ENCODE assay signal across 11 mouse cellular contexts in genomic region chr14:121225804-121226203, GRCm38 (mm10).
A peak's percentile ranks its signal among the peaks of the same experiment; 100 is the strongest.
DNase-seq lines count a peak whose midpoint lies in the region; ATAC-seq and TF ChIP-seq lines count a peak whose summit lies in the region.
"Had no signal": no experiment of that assay in that cellular context is flagged by ENCODE, and none has a peak within 500 bp of the region (broad histone marks: within the 10 kb centered on the region; RNA-seq: fewer than 3 reads in every experiment).

No protein-coding gene starts in this region.

- 0 out of 2 replicates have a peak overlapping the region, but pooled peaks have one; percentile 23 for H3K27ac ChIP-seq in embryonic facial prominence, embryonic 12.5 days
- no peak overlapping the region for H3K27ac ChIP-seq in embryonic facial prominence, embryonic 10.5 days (replicated peaks)
- 0 out of 2 replicates have a peak overlapping the region, but pooled peaks have one; percentile 3 for H3K27ac ChIP-seq in layer of hippocampus, adult 2 months
- H3K27ac ChIP-seq in heart, embryonic 13.5 days (replicated peaks): peak overlapping the region; percentile 90
- H3K27ac ChIP-seq in stomach, embryonic 14.5 days (ENCODE audit: low read length): peak overlapping the region; percentile 33; the same call in 1 of the 2 replicates
- H3K27ac ChIP-seq: liver, embryonic 14.5 days; midbrain, embryonic 12.5 days had no signal

- no peaks in the 10 kb centered on the region for H3K27me3 ChIP-seq in embryonic facial prominence, embryonic 12.5 days
- no peaks in the 10 kb centered on the region for H3K27me3 ChIP-seq in embryonic facial prominence, embryonic 10.5 days (replicated peaks; ENCODE audit: low read depth, poor library complexity, severe bottlenecking)
- H3K27me3 ChIP-seq in heart, embryonic 13.5 days (replicated peaks): no peaks in the 10 kb centered on the region
- H3K27me3 ChIP-seq in stomach, embryonic 14.5 days (ENCODE audit: control insufficient read depth, insufficient read depth, low read length): no peaks in the 10 kb centered on the region
- H3K27me3 ChIP-seq: midbrain, embryonic 12.5 days had no signal

- 57% methylated on average over 11 of the region's 11 CpGs for WGBS in embryonic facial prominence, embryonic 12.5 days
- 74% methylated on average over 11 of the region's 11 CpGs for WGBS in embryonic facial prominence, embryonic 10.5 days
- 25% methylated on average over 11 of the region's 11 CpGs for WGBS in heart, embryonic 13.5 days
- 51% methylated on average over 11 of the region's 11 CpGs for WGBS in stomach, embryonic 14.5 days

- no peak overlapping the region for H3K4me3 ChIP-seq in embryonic facial prominence, embryonic 12.5 days
- no peak overlapping the region for H3K4me3 ChIP-seq in embryonic facial prominence, embryonic 10.5 days
- H3K4me3 ChIP-seq in layer of hippocampus, adult 2 months: no peak overlapping the region
- H3K4me3 ChIP-seq in heart, embryonic 13.5 days: no peak overlapping the region
- no peak overlapping the region for H3K4me3 ChIP-seq in stomach, embryonic 14.5 days (ENCODE audit: low read depth, low read length)
- H3K4me3 ChIP-seq: midbrain, embryonic 12.5 days had no signal

- no peak for DNase-seq in embryonic facial prominence, embryonic 10.5 days (ENCODE audit: low spot score)
- DNase-seq in layer of hippocampus, adult 2 months (ENCODE audit: low spot score in 2 of 2): no peak
- no peak for DNase-seq in layer of hippocampus, postnatal 25 days (ENCODE audit: extremely low spot score in 1 of 2, low spot score in 1 of 2)
- no peak for DNase-seq in embryo, embryonic 10.5 days (ENCODE audit: low spot score)
- no peak for DNase-seq in left cerebral cortex, adult 11 months (ENCODE audit: low spot score)
- DNase-seq: spleen, adult 18-20 months had no signal

- no peak for TF ChIP-seq CTCF in layer of hippocampus, adult 2 months (conservative IDR thresholded peaks at IDR 0.05)

- H3K9me3 ChIP-seq in embryonic facial prominence, embryonic 12.5 days: no peaks in the 10 kb centered on the region
- peaks cover 7% of the 10 kb centered on the region; the same call in 1 of the 2 replicates for H3K9me3 ChIP-seq in embryonic facial prominence, embryonic 10.5 days
- H3K9me3 ChIP-seq in heart, embryonic 13.5 days: peaks cover 5% of the 10 kb centered on the region; the same call in 1 of the 2 replicates
- no peaks in the 10 kb centered on the region for H3K9me3 ChIP-seq in stomach, embryonic 14.5 days (ENCODE audit: control insufficient read depth, low read depth, low read length)
- H3K9me3 ChIP-seq: midbrain, embryonic 12.5 days had no signal

- no peak overlapping the region for H3K9ac ChIP-seq in embryonic facial prominence, embryonic 12.5 days
- H3K9ac ChIP-seq in heart, embryonic 13.5 days: peak overlapping the region; percentile 67
- no peak overlapping the region for H3K9ac ChIP-seq in stomach, embryonic 14.5 days (replicated peaks; ENCODE audit: low read depth, low read length)
- H3K9ac ChIP-seq: liver, embryonic 14.5 days; midbrain, embryonic 12.5 days had no signal

- H3K4me2 ChIP-seq in embryonic facial prominence, embryonic 12.5 days (replicated peaks): no peak overlapping the region
- no peak overlapping the region for H3K4me2 ChIP-seq in heart, embryonic 13.5 days
- H3K4me2 ChIP-seq in stomach, embryonic 14.5 days (replicated peaks; ENCODE audit: low read depth, low read length): no peak overlapping the region
- H3K4me2 ChIP-seq: midbrain, embryonic 12.5 days had no signal

- peaks cover 42% of the 10 kb centered on the region for H3K36me3 ChIP-seq in embryonic facial prominence, embryonic 12.5 days
- peaks cover 85% of the 10 kb centered on the region for H3K36me3 ChIP-seq in embryonic facial prominence, embryonic 10.5 days (replicated peaks)
- H3K36me3 ChIP-seq in heart, embryonic 13.5 days: peaks cover 55% of the 10 kb centered on the region
- H3K36me3 ChIP-seq in stomach, embryonic 14.5 days (ENCODE audit: control insufficient read depth, insufficient read depth, low read length): peaks cover 14% of the 10 kb centered on the region

- peaks cover 8% of the 10 kb centered on the region for H3K4me1 ChIP-seq in embryonic facial prominence, embryonic 12.5 days
- H3K4me1 ChIP-seq in embryonic facial prominence, embryonic 10.5 days: peaks cover 4% of the 10 kb centered on the region; the same call in 1 of the 2 replicates
- H3K4me1 ChIP-seq in heart, embryonic 13.5 days: peaks cover 19% of the 10 kb centered on the region
- no peaks in the 10 kb centered on the region for H3K4me1 ChIP-seq in stomach, embryonic 14.5 days (ENCODE audit: control insufficient read depth, insufficient read depth, low read length)
- H3K4me1 ChIP-seq: midbrain, embryonic 12.5 days had no signal

- ATAC-seq in embryonic facial prominence, embryonic 12.5 days (ENCODE audit: insufficient number of reproducible peaks, insufficient read depth, low FRiP score, low TSS enrichment): no peak
- no peak for ATAC-seq in heart, embryonic 13.5 days (ENCODE audit: extremely low read depth, insufficient number of reproducible peaks, low FRiP score, low TSS enrichment)
- no peak for ATAC-seq in stomach, embryonic 14.5 days (ENCODE audit: insufficient number of reproducible peaks, insufficient read depth, low FRiP score, low read depth)
